ENCODE assay signal across 11 mouse cellular contexts in the genomic region with DNA sequence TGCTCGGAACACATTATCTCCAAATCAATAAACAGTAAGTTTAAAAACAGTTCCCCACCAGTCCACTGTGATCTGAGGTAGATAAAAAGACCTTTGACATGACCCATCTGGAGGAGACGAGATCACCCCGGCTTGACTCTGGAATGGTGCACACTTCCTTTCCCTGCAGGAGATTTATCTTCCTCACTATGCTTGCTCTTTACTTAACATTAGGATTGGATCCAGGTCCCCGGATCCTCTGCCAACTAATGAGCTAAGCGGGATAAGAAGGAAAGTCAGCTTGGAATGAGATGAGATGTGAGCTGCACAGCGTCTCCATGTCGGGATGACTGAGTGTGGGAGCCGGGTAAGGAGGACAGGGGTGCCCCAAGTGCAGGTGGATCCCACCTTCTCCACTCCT. TPM values are rescaled to one million over a fixed set of nuclear protein-coding genes. Genes with fewer than 3 reads are reported as not detected.
DNase-seq lines count a peak whose midpoint lies in the region; ATAC-seq lines count a peak whose summit lies in the region.
"Had no signal": no experiment of that assay in that cellular context is flagged by ENCODE, and none has a peak within 500 bp of the region (broad histone marks: within the 10 kb centered on the region; RNA-seq: fewer than 3 reads in every experiment).

No protein-coding gene starts in this region.

- ATAC-seq in midbrain, embryonic 15.5 days (replicated peaks), result no peak

- no peak overlapping the region for H3K4me3 ChIP-seq in midbrain, embryonic 10.5 days
- no peak overlapping the region for H3K4me3 ChIP-seq in midbrain, embryonic 15.5 days
- H3K4me3 ChIP-seq: myocyte had no signal

- DNase-seq in gastrocnemius, postnatal 14 days, result peak; percentile 20
- no peak for DNase-seq in gastrocnemius, postnatal 36 days
- DNase-seq in midbrain, embryonic 10.5 days (ENCODE audit: low spot score), result no peak
- DNase-seq in heart, adult 9 months (ENCODE audit: low spot score in 2 of 2), result peak; percentile 4 to 47
- DNase-seq in lung, postnatal 36 days, result peak; percentile 34
- no peak for DNase-seq in frontal cortex, postnatal 25 days (ENCODE audit: low spot score in 2 of 2)
- DNase-seq: spleen, adult 18-20 months had no signal

- H3K4me1 ChIP-seq in midbrain, embryonic 10.5 days, result peaks cover 43% of the 10 kb centered on the region
- H3K4me1 ChIP-seq in midbrain, embryonic 15.5 days, result peaks cover 5% of the 10 kb centered on the region

- 78% methylated on average over 8 of the region's 8 CpGs for WGBS in midbrain, embryonic 10.5 days
- WGBS in midbrain, embryonic 15.5 days, result 70% methylated on average over 8 of the region's 8 CpGs

- no peak overlapping the region for H3K4me2 ChIP-seq in midbrain, embryonic 15.5 days

- H3K9me3 ChIP-seq in midbrain, embryonic 10.5 days (replicated peaks), result peaks cover 10% of the 10 kb centered on the region; the same call in 1 of the 2 replicates
- H3K9me3 ChIP-seq in midbrain, embryonic 15.5 days, result no peaks in the 10 kb centered on the region

- H3K9ac ChIP-seq in midbrain, embryonic 15.5 days, result no peak overlapping the region

- peaks cover 60% of the 10 kb centered on the region for H3K27me3 ChIP-seq in midbrain, embryonic 10.5 days (ENCODE audit: low read depth, poor library complexity, severe bottlenecking)
- no peaks in the 10 kb centered on the region for H3K27me3 ChIP-seq in midbrain, embryonic 15.5 days (replicated peaks)

- no peaks in the 10 kb centered on the region for H3K36me3 ChIP-seq in midbrain, embryonic 10.5 days
- H3K36me3 ChIP-seq in midbrain, embryonic 15.5 days (replicated peaks), result no peaks in the 10 kb centered on the region

- intact Hi-C loops in gastrocnemius, postnatal 14 days (cut with DNase I; ENCODE audit: low total_unique reads), result no loop called here
- intact Hi-C loops in gastrocnemius, postnatal 36 days (cut with DNase I), result no loop called here

- H3K27ac ChIP-seq in midbrain, embryonic 10.5 days (replicated peaks), result peak overlapping the region; percentile 53
- H3K27ac ChIP-seq in midbrain, embryonic 15.5 days, result no peak overlapping the region

RNA-seq across cellular contexts. Expression of a gene that starts 46.7 kb away (rescaled TPM):
- total RNA-seq in gastrocnemius, postnatal 14 days (2021), result under 1 TPM; 0.16 to 0.43 TPM
- total RNA-seq in gastrocnemius, postnatal 36 days (2021), result not detected
- polyA plus RNA-seq in midbrain, embryonic 10.5 days (2016; fragmentation: Nextera tagmentation; extraction: Ambion mirVana), result 0.33 and 0.66 TPM in 2 replicates
- 3.0 and 3.4 TPM in 2 replicates for polyA plus RNA-seq in midbrain, embryonic 15.5 days (2015; fragmentation: Nextera tagmentation; extraction: Ambion mirVana)
- total RNA-seq: hematopoietic stem cell, adult 5-6 weeks; liver, adult 2 months had no signal
- polyA plus RNA-seq: liver, adult 2 months; myocyte had no signal

Comparison
In these comparisons a context has a peak if more than half of its experiments do, and no peak if none do; other contexts are left out.
1. DNase-seq: peak in gastrocnemius, postnatal 14 days (single experiment), heart, adult 9 months (2 of 2) and lung, postnatal 36 days (single experiment); none in gastrocnemius, postnatal 36 days (0 of 2), midbrain, embryonic 10.5 days (single experiment) and frontal cortex, postnatal 25 days (0 of 2).